Mouse (Mus musculus) heart, embryonic 10.5 days (tissue): ENCODE results near the gene Rassf3. TPM values are rescaled to one million over a fixed set of nuclear protein-coding genes. Genes with fewer than 3 reads are reported as not detected.

Experiments used
- DNase-seq: peaks from one replicate; pipeline ENCODE4 v3.0.0-alpha.2; 2017; ENCODE audit warnings: low spot score
- H3K27ac ChIP-seq: fragments of 300-500 bp; sonication (generic); 2 replicates; pipeline ENCODE4 v1.5.1; 2016; ENCODE audit warnings: mild to moderate bottlenecking
- H3K27me3 ChIP-seq: fragments of 300-500 bp; sonication (generic); 2 replicates; pipeline ENCODE4 v1.6.1; 2016; ENCODE audit warnings: mild to moderate bottlenecking; ENCODE audit not compliant: poor library complexity, insufficient read depth, severe bottlenecking
- H3K36me3 ChIP-seq: fragments of 300-500 bp; sonication (generic); 2 replicates; pipeline ENCODE4 v1.6.1; 2016; ENCODE audit warnings: mild to moderate bottlenecking, moderate library complexity
- H3K4me1 ChIP-seq: fragments of 300-500 bp; sonication (generic); 2 replicates; pipeline ENCODE4 v1.6.1; 2016; ENCODE audit warnings: mild to moderate bottlenecking
- H3K4me3 ChIP-seq: fragments of 300-500 bp; sonication (generic); 2 replicates; pipeline ENCODE4 v1.5.1; 2016; ENCODE audit warnings: mild to moderate bottlenecking, moderate library complexity
- H3K9me3 ChIP-seq: fragments of 300-500 bp; sonication (generic); 2 replicates; pipeline ENCODE4 v1.6.1; 2016; ENCODE audit warnings: mild to moderate bottlenecking, moderate library complexity
- WGBS: fragments of 180-500 bp; shearing (Covaris S2); methylation state at CpG from one replicate; pipeline ENCODE4 v1.1.7; 2016; 5-methylcytosine and 5-hydroxymethylcytosine counted together
- polyA plus RNA-seq: library from polyadenylated mRNA; unstranded; fragments of >200 nt; fragmentation: Nextera tagmentation; extraction: Ambion mirVana; gene quantifications from 2 replicates; pipeline ENCODE4 v1.2.1, GENCODE M21; 2016

Rassf3 gene
- polyA plus RNA-seq, 1 experiment from 2014 or later: 21.1 TPM

DNA sequence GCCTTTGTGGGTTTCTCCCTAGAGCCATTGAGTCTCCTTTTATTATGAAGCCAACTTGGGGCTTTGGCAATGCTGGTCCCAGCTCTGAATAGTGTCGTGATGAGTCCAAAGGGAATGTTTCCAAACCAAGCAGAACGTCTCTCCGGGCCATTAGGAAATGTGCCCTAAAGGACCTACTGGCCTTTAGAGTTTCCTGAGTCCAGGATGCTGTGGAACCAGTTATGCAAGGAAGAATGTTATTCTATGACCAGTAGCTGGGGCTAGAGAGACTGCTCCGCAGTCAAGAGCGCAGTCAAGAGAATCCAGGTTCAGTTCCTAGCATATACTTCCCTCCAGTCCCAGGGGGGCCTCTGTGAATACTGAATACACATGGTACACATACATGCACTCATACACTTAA is 23.9 kb upstream of the Rassf3 start:
- Histone ChIP-seq H3K4me1 (peaks cover 20% of the 10 kb centered on the region), H3K9me3 (no peaks in the 10 kb centered on the region), H3K4me3 (no peak overlapping the region), H3K36me3 (no peaks in the 10 kb centered on the region), H3K27ac (no peak overlapping the region), H3K27me3 (no peaks in the 10 kb centered on the region)
- DNase-seq: no peak
- WGBS: 66% methylated on average over 5 of the region's 5 CpGs

GRCm38 (mm10) chr10:121499063-121499462 is 22.9 kb upstream of the Rassf3 start:
- DNase-seq: no peak
- WGBS: 59% methylated on average over 2 of the region's 2 CpGs
- H3K4me1 ChIP-seq: peaks cover 16% of the 10 kb centered on the region
- no peak overlapping the region for H3K4me3 ChIP-seq
- no peaks in the 10 kb centered on the region for H3K27me3 ChIP-seq
- no peak overlapping the region for H3K27ac ChIP-seq
- no peaks in the 10 kb centered on the region for H3K9me3 ChIP-seq
- H3K36me3 ChIP-seq: no peaks in the 10 kb centered on the region

- no peaks in the 10 kb centered on the region for H3K36me3 ChIP-seq
- H3K9me3 ChIP-seq: no peaks in the 10 kb centered on the region
- 61% methylated on average over 8 of the region's 8 CpGs for WGBS
- no peak for DNase-seq
- no peaks in the 10 kb centered on the region for H3K27me3 ChIP-seq
- no peak overlapping the region for H3K4me3 ChIP-seq
- peaks cover 16% of the 10 kb centered on the region for H3K4me1 ChIP-seq
- H3K27ac ChIP-seq: peak overlapping the region; percentile 68
Measured at GRCm38 (mm10) chr10:121498481-121498904, 22.3 kb upstream of the Rassf3 start.

DNA sequence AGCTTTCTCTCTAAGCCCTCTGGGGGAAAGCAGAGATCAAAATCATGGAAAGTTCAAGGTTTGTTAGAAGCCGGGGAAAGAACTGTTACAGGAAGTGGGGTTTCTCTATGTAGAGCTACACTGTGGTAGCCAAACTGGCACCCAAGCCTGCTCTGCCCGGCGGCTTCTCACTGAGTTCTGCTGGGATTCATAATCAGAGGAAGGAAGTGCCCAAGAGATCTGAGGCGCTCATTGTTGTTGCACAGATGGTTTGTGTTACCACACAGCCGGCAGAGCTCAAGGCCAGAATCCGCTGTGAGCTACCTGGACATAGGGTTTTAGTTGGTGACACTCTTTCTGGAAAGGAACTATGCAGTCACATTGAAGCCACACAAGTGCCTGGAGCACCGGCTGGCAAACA is 21.8 kb upstream of the Rassf3 start:
- Histone ChIP-seq H3K4me1 (peaks cover 16% of the 10 kb centered on the region), H3K27me3 (no peaks in the 10 kb centered on the region), H3K27ac (peak overlapping the region; percentile 68), H3K4me3 (no peak overlapping the region), H3K36me3 (no peaks in the 10 kb centered on the region), H3K9me3 (no peaks in the 10 kb centered on the region)
- 62% methylated on average over 7 of the region's 7 CpGs for WGBS
- DNase-seq: no peak

DNA sequence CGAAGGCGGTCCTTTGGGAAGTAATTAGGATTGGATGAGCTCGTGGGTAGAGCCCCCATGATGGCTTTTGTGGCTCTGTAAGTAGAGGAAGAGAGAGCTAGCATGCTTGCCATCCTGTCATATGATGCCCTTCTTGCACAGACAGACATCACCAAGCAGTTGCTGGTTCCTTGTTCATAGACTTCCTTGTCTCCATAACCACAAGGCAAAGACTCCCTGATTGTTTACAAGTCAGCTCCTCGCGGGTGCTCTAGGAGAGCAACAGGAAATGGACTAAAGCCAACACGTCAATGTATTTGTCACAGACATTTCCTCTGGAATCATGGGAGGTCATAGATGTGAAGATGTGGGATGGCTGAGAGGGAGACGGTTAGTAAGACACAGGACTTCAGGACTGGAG is 20.5 kb upstream of the Rassf3 start:
- no peaks in the 10 kb centered on the region for H3K9me3 ChIP-seq
- no peak for DNase-seq
- no peaks in the 10 kb centered on the region for H3K27me3 ChIP-seq
- no peaks in the 10 kb centered on the region for H3K36me3 ChIP-seq
- H3K4me3 ChIP-seq: no peak overlapping the region
- peaks cover 16% of the 10 kb centered on the region for H3K4me1 ChIP-seq
- WGBS: 72% methylated on average over 7 of the region's 7 CpGs
- H3K27ac ChIP-seq: no peak overlapping the region

- H3K4me3 ChIP-seq: no peak overlapping the region
- 79% methylated on average over 2 of the region's 2 CpGs for WGBS
- no peaks in the 10 kb centered on the region for H3K36me3 ChIP-seq
- peaks cover 16% of the 10 kb centered on the region for H3K4me1 ChIP-seq
- H3K9me3 ChIP-seq: no peaks in the 10 kb centered on the region
- H3K27ac ChIP-seq: no peak overlapping the region
- DNase-seq: no peak
- no peaks in the 10 kb centered on the region for H3K27me3 ChIP-seq
Measured at GRCm38 (mm10) chr10:121494163-121494425, 17.9 kb upstream of the Rassf3 start.

DNA sequence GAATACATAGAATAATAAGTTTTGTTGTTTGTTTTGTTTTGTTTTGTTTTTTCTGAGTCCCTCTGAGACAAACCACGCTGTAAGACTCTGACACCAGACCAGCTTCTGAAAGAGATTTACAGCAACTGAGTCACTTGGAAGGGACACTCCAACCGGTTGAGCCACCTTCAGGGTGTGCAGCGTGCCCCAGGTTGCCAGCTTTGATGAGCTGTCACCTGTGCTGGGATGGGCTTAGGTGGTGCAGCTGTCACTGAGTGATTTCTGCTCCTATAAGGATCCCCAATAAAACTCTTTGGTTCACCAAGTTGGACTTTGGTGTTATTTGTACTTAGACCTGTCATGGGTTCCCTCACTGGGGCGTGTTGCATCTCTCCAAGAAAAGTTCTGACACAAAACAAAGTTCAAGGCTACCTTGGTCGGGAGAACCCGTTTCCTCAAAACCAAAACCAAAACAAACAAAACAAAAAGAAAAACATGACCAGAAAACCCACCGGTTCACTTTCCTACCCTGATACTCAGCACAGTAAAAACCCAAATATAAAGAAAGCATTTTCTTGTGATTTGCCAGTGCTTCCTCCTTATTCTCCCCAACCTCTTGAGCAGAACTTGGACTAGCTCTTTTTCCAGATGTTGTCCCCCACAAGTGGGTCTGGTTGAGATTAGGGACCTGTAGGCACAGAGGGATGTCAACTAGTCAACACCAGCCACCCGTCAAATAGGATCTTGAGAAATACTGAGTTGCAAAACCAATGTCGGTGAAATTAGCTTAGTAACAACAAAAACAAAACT is 17.4 kb upstream of the Rassf3 start:
- no peak for DNase-seq
- Histone ChIP-seq H3K27ac (no peak overlapping the region), H3K27me3 (no peaks in the 10 kb centered on the region), H3K36me3 (no peaks in the 10 kb centered on the region), H3K9me3 (no peaks in the 10 kb centered on the region), H3K4me1 (peaks cover 11% of the 10 kb centered on the region), H3K4me3 (no peak overlapping the region)
- 65% methylated on average over 9 of the region's 9 CpGs for WGBS

DNA sequence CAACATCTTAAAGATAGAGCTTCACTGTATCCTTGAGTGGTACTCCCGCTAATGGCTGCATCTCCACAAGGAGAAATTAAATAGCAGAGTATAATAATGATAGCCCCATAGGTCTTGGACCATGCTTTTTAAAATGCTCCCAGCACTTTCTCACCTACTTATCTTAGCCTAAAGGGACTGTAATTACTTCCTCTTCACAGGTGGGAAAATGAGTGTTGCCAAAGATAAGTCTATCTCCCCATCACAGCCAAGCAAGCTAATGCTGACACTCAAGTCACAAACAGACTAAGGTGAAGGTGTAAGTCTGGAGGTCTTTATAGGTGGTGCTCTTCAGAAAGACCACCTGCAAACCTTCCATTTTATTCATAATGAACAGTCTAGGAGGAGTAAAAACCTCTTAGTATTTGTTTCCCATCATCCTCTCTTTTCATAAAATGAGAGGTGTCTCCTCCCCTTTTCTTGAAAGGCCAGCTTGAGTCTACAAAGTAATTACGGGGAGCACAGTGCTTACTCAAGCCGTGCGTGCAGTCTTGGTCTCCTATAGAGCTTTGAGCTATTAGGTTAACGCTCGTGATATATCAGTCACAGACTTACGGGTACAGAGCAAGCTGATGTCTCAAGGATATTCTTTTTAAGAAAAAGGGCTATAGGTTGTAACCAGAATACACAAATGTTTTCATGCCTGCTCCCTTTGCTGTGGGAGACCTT is 16.6 kb upstream of the Rassf3 start:
- H3K36me3 ChIP-seq: no peaks in the 10 kb centered on the region
- no peak overlapping the region for H3K27ac ChIP-seq
- no peak overlapping the region for H3K4me3 ChIP-seq
- H3K27me3 ChIP-seq: no peaks in the 10 kb centered on the region
- whole genome bisulfite sequencing: 88% methylated on average over 7 of the region's 7 CpGs
- no peaks in the 10 kb centered on the region for H3K9me3 ChIP-seq
- DNase-seq: no peak
- 0 out of 2 replicates have a peak, but pooled peaks cover 4% of the 10 kb centered on the region for H3K4me1 ChIP-seq

- Histone ChIP-seq H3K4me1 (no peaks in the 10 kb centered on the region), H3K4me3 (no peak overlapping the region), H3K27me3 (no peaks in the 10 kb centered on the region), H3K36me3 (no peaks in the 10 kb centered on the region), H3K27ac (no peak overlapping the region), H3K9me3 (no peaks in the 10 kb centered on the region)
- 91% methylated on average over 6 of the region's 6 CpGs for WGBS
- DNase-seq: no peak
Measured at GRCm38 (mm10) chr10:121489941-121490340, 13.8 kb upstream of the Rassf3 start.

GRCm38 (mm10) chr10:121488623-121489299 is 12.6 kb upstream of the Rassf3 start:
- DNase-seq: no peak
- H3K27me3 ChIP-seq: no peaks in the 10 kb centered on the region
- H3K4me1 ChIP-seq: no peaks in the 10 kb centered on the region
- H3K9me3 ChIP-seq: no peaks in the 10 kb centered on the region
- no peaks in the 10 kb centered on the region for H3K36me3 ChIP-seq
- H3K4me3 ChIP-seq: no peak overlapping the region
- WGBS: 82% methylated on average over 14 of the region's 14 CpGs
- H3K27ac ChIP-seq: no peak overlapping the region

DNA sequence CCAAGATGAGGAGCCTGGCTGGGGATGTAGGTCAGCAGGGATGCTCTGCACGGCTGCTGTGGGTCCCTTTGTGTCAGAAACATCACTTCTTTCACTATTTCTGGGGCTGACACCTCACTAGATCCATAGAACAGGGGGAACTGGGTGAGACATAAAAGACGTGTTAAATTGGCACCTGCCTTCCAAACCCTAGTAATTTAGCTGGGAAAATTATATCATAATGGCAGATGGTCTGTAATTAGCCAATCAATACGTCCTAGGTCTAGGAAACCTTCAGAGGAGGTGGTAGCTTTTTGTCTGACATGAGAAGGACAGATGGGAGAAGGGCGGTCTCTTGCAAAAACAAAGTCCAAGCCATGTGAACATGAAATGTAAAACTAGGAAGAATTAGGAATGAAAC is 11.6 kb upstream of the Rassf3 start:
- Histone ChIP-seq H3K4me1 (no peaks in the 10 kb centered on the region), H3K36me3 (no peaks in the 10 kb centered on the region), H3K9me3 (no peaks in the 10 kb centered on the region), H3K27ac (no peak overlapping the region), H3K27me3 (no peaks in the 10 kb centered on the region), H3K4me3 (no peak overlapping the region)
- no peak for DNase-seq
- WGBS: 83% methylated on average over 4 of the region's 4 CpGs

- no peak overlapping the region for H3K4me3 ChIP-seq
- no peak overlapping the region for H3K27ac ChIP-seq
- WGBS: 84% methylated on average over 9 of the region's 9 CpGs
- no peaks in the 10 kb centered on the region for H3K9me3 ChIP-seq
- H3K27me3 ChIP-seq: no peaks in the 10 kb centered on the region
- no peaks in the 10 kb centered on the region for H3K36me3 ChIP-seq
- no peak for DNase-seq
- no peaks in the 10 kb centered on the region for H3K4me1 ChIP-seq
Measured at GRCm38 (mm10) chr10:121486350-121486749, 10.2 kb upstream of the Rassf3 start.

DNA sequence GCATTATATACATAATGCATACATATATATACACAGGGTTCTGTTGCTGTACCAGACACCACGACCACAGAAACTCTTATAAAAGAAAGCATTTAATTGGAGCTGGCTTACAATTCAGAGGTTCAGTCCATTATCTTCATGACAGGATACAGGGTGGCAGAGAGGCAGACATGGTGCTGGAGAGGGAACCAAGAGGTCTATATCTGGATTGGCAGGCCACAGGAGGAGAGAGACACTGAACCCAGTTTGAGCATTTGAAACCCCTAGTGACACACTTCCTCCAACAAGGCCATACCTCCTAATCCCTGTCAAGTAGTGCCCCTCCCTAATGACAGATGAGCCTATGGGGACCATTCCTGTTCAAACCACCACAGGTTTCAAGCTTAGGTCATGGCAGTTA is 7.2 kb upstream of the Rassf3 start:
- Histone ChIP-seq H3K36me3 (no peaks in the 10 kb centered on the region), H3K9me3 (no peaks in the 10 kb centered on the region), H3K27ac (no peak overlapping the region), H3K27me3 (no peaks in the 10 kb centered on the region), H3K4me1 (no peaks in the 10 kb centered on the region), H3K4me3 (no peak overlapping the region)
- no peak for DNase-seq
- WGBS: 70% methylated on average over 1 of the region's 1 CpGs
